Comparison of ENCODE assay signal across 21 mouse cellular contexts in the genomic region with DNA sequence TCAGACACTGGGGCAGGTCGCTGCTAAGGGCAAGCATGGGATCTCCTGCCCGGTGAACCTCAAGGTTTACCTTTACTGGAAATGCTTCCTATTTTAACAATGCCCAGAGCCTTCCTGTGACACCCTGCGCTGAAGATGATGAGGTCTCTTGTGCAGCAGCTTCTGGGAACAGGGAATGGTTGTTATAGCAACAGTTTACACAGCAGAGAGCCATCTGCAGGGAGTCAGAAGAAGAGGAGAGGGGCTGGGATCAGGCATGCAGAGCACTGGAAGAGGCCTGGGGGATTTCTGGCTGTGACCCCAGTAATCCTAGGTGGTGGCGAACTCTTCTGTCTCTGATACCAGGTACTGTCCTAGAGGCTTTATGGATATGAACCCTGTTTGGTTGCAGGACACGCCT.
DNase-seq lines count a peak whose midpoint lies in the region; ATAC-seq and TF ChIP-seq lines count a peak whose summit lies in the region.
"Had no signal": no experiment of that assay in that cellular context is flagged by ENCODE, and none has a peak within 500 bp of the region (broad histone marks: within the 10 kb centered on the region; RNA-seq: fewer than 3 reads in every experiment).

No protein-coding gene starts in this region.

- no peak for TF ChIP-seq CTCF in left cerebral cortex, adult 2 months (IDR thresholded peaks at IDR 0.05)

- H3K4me3 ChIP-seq in left cerebral cortex, adult 2 months: no peak overlapping the region
- H3K4me3 ChIP-seq in forebrain, embryonic 12.5 days (replicated peaks): no peak overlapping the region
- no peak overlapping the region for H3K4me3 ChIP-seq in hindbrain, embryonic 14.5 days (replicated peaks; ENCODE audit: low read length)
- H3K4me3 ChIP-seq in midbrain, embryonic 16.5 days (ENCODE audit: low read depth, low read length): no peak overlapping the region
- H3K4me3 ChIP-seq: embryonic facial prominence, embryonic 12.5 days; hindbrain, embryonic 15.5 days; stomach, embryonic 15.5 days had no signal

- 0 out of 2 replicates have a peak, but pooled peaks cover 5% of the 10 kb centered on the region for H3K36me3 ChIP-seq in forebrain, embryonic 12.5 days (replicated peaks)
- H3K36me3 ChIP-seq in hindbrain, embryonic 14.5 days (replicated peaks; ENCODE audit: control insufficient read depth, insufficient read depth): no peaks in the 10 kb centered on the region
- no peaks in the 10 kb centered on the region for H3K36me3 ChIP-seq in midbrain, embryonic 16.5 days (ENCODE audit: control insufficient read depth, insufficient read depth, low read length)
- H3K36me3 ChIP-seq: embryonic facial prominence, embryonic 12.5 days; hindbrain, embryonic 15.5 days; stomach, embryonic 15.5 days had no signal

- H3K9me3 ChIP-seq in forebrain, embryonic 12.5 days: no peaks in the 10 kb centered on the region
- no peaks in the 10 kb centered on the region for H3K9me3 ChIP-seq in hindbrain, embryonic 14.5 days (ENCODE audit: control insufficient read depth, low read length)
- H3K9me3 ChIP-seq in midbrain, embryonic 16.5 days (replicated peaks; ENCODE audit: control insufficient read depth, low read length, poor library complexity, severe bottlenecking): no peaks in the 10 kb centered on the region
- H3K9me3 ChIP-seq: embryonic facial prominence, embryonic 12.5 days; hindbrain, embryonic 15.5 days; stomach, embryonic 15.5 days had no signal

- no peak overlapping the region for H3K9ac ChIP-seq in forebrain, embryonic 12.5 days
- 0 out of 2 replicates have a peak overlapping the region, but pooled peaks have one; percentile 3 for H3K9ac ChIP-seq in hindbrain, embryonic 14.5 days
- H3K9ac ChIP-seq in midbrain, embryonic 16.5 days (ENCODE audit: low read depth, low read length): no peak overlapping the region
- H3K9ac ChIP-seq: embryonic facial prominence, embryonic 12.5 days; hindbrain, embryonic 15.5 days; stomach, embryonic 15.5 days had no signal

- DNase-seq in left cerebral cortex, adult 2 months (ENCODE audit: extremely low spot score in 1 of 2, low spot score in 2 of 2): no peak
- no peak for DNase-seq in left cerebral cortex, adult 9 months (ENCODE audit: low spot score in 2 of 2)
- DNase-seq in hindbrain, embryonic 14.5 days (ENCODE audit: low spot score): no peak
- DNase-seq in spleen, postnatal 14 days (ENCODE audit: low spot score in 2 of 2): no peak
- DNase-seq in spleen, postnatal 36 days (ENCODE audit: low spot score in 2 of 2): no peak
- no peak for DNase-seq in frontal cortex, postnatal 25 days (ENCODE audit: low spot score in 2 of 2)
- DNase-seq: cerebellum, adult 9-10 months; gastrocnemius, postnatal 36 days; left cerebral cortex, postnatal 4 days; liver; lung, postnatal 14 days; right cerebral cortex, adult 18-20 months; thymus, adult 18-20 months; thymus, postnatal 4 days had no signal

- H3K27ac ChIP-seq in left cerebral cortex, adult 2 months: peak overlapping the region; percentile 10; the same call in 1 of the 2 replicates
- H3K27ac ChIP-seq in forebrain, embryonic 12.5 days: peak overlapping the region; percentile 70
- H3K27ac ChIP-seq in hindbrain, embryonic 14.5 days: peak overlapping the region; percentile 17; the same call in 1 of the 2 replicates
- peak overlapping the region; percentile 43; the same call in 1 of the 2 replicates for H3K27ac ChIP-seq in midbrain, embryonic 16.5 days (ENCODE audit: low read length)
- H3K27ac ChIP-seq: embryonic facial prominence, embryonic 12.5 days; kidney, postnatal 0 days; stomach, embryonic 15.5 days had no signal

- WGBS in forebrain, embryonic 12.5 days: 59% methylated on average over 5 of the region's 5 CpGs
- 42% methylated on average over 5 of the region's 5 CpGs for WGBS in hindbrain, embryonic 14.5 days
- WGBS in midbrain, embryonic 16.5 days: 48% methylated on average over 5 of the region's 5 CpGs

- intact Hi-C loops in left cerebral cortex, adult 2 months (cut with DNase I): no loop called here

- H3K27me3 ChIP-seq in forebrain, embryonic 12.5 days: no peaks in the 10 kb centered on the region
- H3K27me3 ChIP-seq in hindbrain, embryonic 14.5 days (ENCODE audit: control insufficient read depth, insufficient read depth, low read length): no peaks in the 10 kb centered on the region
- no peaks in the 10 kb centered on the region for H3K27me3 ChIP-seq in midbrain, embryonic 16.5 days (ENCODE audit: control insufficient read depth, insufficient read depth, low read depth, low read length)
- H3K27me3 ChIP-seq: embryonic facial prominence, embryonic 12.5 days; hindbrain, embryonic 15.5 days; stomach, embryonic 15.5 days had no signal

- H3K4me2 ChIP-seq in forebrain, embryonic 12.5 days: no peak overlapping the region
- H3K4me2 ChIP-seq in hindbrain, embryonic 14.5 days (replicated peaks): no peak overlapping the region
- H3K4me2 ChIP-seq in midbrain, embryonic 16.5 days (ENCODE audit: low read length): no peak overlapping the region
- H3K4me2 ChIP-seq: embryonic facial prominence, embryonic 12.5 days; hindbrain, embryonic 15.5 days; stomach, embryonic 15.5 days had no signal

- H3K4me1 ChIP-seq in forebrain, embryonic 12.5 days: peaks cover 57% of the 10 kb centered on the region
- peaks cover 39% of the 10 kb centered on the region for H3K4me1 ChIP-seq in hindbrain, embryonic 14.5 days (replicated peaks; ENCODE audit: control insufficient read depth, insufficient read depth, low read length)
- H3K4me1 ChIP-seq in midbrain, embryonic 16.5 days (ENCODE audit: control insufficient read depth, insufficient read depth, low read length): peaks cover 28% of the 10 kb centered on the region

- ATAC-seq in forebrain, embryonic 12.5 days (ENCODE audit: low FRiP score): peak; percentile 54; the same call in 1 of the 2 replicates
- no peak for ATAC-seq in hindbrain, embryonic 14.5 days (ENCODE audit: low FRiP score)
- 0 out of 2 replicates have a peak, but pooled peaks have one; percentile 12 for ATAC-seq in midbrain, embryonic 16.5 days
- ATAC-seq: intestine, postnatal 0 days had no signal

Comparison
In these comparisons a context has a peak if more than half of its experiments do, and no peak if none do; other contexts are left out.
1. H3K27ac ChIP-seq: peak in every context shown above with its lines; median percentile 70 in forebrain, embryonic 12.5 days; 43 in midbrain, embryonic 16.5 days; 17 in hindbrain, embryonic 14.5 days; 10 in left cerebral cortex, adult 2 months.